Mouse (Mus musculus): ENCODE measurements at regions not wholly inside any gene's neighbourhood (a gene's known extent, or its start where the extent isn't known, plus 50 kb on each side); places are given as distances from the start of the nearest gene placed in this dataset.

DNA sequence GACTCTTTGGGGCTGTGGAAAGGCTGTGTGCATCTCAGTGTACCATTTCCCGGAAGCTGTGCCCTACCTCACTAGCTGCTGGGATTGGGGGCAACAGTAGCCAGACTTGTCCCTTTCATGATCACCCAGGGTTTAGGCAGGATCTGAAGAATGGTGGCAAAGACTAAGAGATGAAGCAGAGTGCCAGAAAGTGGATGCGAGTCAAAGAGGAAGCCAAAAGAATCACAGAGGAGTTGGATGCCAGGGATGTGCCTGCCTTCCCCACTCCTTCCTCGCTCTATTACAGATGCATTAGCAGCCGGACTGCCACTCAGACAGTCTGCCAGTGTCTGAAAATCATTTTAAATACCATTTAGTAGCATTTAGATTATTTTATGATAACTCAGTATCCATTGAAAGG, 271.5 kb upstream of the Slc24a2 start:
- DNase-seq (ENCODE audit: low spot score in 2 of 2) = no peak

DNA sequence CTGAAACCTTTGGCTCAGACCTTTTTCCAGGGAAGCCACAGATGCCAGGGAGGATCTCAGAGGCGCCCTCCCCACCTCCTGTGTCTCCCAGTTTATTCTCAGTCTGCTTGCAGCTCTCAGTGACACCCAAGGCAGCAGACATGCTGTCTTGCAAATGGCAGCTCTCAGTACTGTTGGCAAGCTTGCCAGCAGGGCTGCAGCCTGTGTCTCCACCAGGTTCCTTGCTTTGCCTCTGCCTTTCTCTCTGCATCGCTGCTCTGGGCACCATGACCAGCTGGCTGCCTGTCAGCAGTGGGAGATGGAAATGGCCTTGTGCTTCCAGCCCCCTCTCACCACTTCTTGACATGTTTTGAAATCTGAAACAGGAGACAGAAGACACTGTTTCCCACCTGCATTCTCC, 270.2 kb upstream of the Slc24a2 start:
- no peak for DNase-seq (ENCODE audit: low spot score in 2 of 2)

DNA sequence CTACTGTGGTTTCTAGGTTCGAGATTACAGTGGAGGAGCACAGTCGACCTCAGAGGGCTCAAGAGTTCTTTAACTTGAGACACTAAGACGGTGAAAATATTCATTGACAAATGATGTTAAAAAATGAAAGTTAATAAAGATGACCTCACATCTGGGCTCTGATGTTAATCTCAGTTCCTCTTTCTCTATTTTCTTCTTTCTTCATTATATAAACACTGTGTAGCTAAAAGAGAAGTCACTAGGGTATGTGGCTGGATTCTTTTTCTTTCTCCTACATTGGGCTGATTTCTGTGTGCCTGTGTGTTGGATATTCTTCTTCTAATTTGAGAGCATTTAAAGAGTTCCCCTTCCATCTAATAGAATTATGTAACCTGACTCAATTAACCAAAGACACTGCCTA, 257.5 kb upstream of the Slc24a2 start:
- DNase-seq (ENCODE audit: low spot score in 2 of 2) = no peak

DNA sequence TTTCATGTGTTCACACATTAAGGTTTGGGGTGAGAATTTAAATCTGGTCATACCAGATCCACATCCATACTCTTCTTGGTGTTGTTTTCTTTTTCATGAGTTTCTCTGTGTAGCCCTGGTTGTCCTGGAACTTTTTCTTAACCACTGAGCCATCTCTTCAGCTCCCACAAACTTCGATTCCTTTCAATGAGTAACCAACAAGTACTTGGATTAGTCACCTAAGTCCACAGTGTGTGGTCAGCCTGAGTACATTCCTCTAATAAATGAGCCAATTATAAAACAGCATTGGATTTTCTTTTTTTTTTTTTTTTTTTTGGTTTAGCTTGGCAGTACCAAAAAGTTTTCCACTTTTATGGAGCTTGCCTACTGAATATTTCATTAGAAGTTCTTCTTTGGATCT, 245.3 kb upstream of the Slc24a2 start:
- DNase-seq (ENCODE audit: low spot score in 2 of 2) = no peak

DNA sequence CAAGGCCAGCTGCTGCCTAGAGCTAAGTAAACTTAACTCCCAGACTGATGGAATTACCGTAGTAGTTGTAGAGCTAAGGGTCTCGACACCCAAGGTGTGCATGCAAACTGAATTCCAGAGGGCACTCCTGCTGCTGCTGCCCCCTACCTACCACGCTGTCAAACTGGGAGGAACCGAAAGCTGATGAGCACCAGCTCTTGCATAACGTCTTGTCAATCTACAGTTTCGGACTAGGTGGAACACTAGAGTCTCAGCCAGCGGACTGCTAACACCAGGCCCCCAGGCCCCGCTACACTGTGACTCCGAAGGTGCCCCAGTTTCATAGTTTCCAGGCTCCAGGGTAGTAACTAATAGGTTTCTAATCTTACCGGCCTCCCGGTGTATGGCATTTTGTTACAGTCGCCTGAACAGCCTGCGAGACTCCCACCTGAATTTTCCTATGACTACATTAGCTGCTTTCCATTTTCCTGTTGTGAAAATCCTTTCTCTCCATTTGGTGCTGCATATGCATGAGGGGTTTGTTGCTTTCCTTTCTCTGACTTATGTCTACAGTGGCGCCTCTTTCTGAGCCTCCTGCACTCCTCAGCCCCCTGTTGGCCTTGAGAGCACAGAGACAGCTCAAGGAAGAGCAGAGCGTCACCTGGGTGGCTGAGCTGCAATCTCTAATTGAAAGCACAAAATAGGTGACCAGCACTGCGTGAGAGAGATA, 243.2 kb upstream of the Slc24a2 start:
- no peak for DNase-seq (ENCODE audit: low spot score in 2 of 2)

DNA sequence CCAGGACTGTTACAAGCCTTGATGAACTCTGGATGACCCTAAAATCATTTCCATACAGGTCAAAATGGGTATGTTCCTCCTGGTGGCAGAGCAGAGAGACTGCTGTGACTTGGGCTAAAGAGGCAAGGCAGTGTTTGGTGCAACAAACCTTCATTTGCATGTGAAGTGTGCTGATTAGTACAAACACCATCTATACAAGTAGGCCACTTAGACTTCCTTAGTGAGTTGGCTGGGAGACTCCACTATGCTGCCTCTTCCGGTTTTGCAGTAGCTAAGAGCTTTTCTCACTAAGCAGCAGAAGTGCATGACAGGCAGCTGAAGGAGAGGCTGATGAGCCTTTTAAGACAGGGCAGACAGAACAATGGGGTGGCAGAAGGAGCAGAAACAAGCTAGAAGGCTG, 242.5 kb upstream of the Slc24a2 start:
- DNase-seq (ENCODE audit: low spot score in 2 of 2) = no peak

DNA sequence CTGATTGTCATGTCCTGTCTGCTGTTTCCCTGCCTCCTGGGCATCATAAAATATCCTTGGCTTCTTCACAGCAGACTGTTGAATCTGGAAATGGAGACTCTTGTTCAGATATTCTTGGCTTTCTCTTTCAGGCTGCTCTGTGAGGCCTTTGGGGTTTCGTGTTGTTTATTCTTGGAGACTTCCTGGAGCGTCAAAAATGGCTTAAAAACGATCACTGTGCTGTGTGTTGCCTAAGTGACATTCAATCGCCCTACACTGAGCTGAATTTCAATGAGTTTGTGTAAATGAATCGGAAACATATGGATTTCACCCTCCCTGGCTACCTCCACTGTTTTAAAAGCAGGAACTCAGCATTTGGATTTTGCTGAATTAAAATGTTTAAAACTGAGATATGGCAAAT, 241.1 kb upstream of the Slc24a2 start:
- DNase-seq (ENCODE audit: low spot score in 2 of 2) = no peak

DNA sequence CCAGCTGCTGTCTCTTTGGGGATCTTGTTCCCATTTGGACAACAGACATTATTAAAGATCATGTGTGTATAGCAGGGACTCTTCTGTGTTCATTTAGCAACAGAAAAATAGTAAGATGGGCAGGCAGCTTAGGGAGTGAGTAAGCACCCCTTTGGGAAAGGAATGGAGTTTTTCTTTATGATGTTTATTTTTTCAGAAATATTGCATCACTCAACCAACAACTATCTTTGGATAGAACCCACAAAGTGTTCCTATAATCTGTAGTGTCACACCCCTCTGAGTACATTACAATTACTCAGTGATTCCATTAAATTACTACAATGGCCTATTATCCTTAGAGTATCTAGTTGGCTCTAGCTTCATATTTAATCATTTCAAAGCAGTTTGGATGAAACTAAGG, 237.3 kb upstream of the Slc24a2 start:
- DNase-seq (ENCODE audit: low spot score in 2 of 2) = no peak

DNA sequence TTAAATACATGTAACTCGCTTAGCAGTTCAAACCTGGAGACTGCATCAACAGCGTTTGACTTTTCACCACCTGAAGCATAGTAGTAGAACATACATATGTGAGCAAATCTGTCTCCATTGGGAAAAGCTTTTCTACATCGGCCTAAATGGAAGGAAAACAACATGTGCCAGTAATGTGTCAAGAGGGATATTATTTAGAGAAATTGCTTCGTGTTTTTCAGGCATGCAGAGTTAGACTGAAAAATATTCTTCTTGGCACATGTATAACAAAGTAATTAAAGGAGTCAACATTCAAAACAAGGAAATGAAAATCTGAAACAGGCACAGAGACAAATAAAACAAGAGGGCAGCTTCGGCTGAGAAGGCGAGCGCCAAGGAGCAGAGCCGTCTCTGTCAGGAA, 236.7 kb upstream of the Slc24a2 start:
- no peak for DNase-seq (ENCODE audit: low spot score in 2 of 2)

DNA sequence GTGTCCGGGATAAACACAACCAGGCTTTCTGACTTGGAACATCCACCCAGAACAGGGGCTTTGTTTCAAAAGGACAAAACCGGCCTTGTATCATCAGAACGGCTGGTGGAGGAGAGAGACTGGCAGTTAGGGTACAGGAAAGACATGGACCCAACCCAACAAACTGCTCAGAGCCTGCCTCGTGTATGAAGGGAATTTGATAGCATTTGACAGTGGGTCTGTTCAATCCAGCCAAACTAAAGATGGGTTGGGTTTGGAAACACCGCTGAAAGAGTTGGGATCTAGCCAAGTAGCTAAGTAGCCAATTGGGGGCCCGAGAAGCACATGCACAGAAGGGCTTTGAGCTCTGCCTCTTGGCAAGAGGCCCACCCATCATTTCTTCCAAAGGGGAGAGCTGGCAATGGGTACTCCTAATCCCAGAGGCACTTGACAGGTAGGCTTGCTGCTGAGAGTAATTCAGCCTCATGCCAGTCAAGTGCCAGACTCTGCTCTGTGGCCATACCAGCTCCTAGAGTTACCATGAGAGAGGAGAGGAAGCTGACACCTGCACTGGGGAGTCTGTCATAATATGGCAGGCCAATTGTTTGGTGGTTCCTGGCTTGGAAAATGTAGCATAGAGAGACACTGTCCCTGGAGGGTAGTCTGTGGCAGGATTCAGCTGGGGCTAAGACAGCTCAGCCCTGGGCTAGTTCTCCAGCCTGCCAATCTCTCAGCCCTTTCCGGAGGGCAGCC, 231.1 kb upstream of the Slc24a2 start:
- DNase-seq (ENCODE audit: low spot score in 2 of 2) = no peak

DNA sequence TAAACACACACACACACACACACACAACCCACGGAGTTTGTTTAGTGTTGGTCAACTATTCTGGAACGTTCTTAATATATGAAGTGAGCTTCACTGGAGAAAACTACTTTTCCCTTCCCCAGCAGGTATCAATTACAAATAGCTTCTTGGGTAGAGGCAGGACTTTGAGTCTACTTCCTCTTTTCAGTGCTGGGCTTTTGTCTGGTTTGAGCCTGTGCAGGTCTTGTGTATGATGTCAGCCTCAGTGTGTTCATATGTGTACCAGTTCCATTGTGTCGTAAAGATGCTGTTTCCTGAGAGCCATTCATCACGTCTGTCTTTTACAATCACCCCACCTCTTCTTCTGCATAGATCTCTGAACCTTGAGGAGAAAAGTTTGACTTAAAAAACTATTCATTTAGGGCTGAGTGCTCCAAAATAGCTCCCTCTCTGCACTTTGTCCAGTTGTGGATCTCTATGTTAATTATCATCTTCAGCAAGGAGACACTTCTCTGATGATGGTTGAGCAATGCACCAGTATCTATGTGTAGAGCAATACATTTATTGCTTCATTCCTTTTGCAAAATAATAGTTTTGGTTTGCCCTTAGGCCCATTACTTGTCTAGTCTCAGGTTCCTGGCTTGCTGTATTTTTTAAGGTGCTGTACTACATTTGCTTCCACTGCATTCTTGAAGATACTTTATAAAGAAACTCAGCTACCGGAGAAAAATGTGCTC, 225.7 kb upstream of the Slc24a2 start:
- DNase-seq (ENCODE audit: low spot score in 2 of 2) = no peak

DNA sequence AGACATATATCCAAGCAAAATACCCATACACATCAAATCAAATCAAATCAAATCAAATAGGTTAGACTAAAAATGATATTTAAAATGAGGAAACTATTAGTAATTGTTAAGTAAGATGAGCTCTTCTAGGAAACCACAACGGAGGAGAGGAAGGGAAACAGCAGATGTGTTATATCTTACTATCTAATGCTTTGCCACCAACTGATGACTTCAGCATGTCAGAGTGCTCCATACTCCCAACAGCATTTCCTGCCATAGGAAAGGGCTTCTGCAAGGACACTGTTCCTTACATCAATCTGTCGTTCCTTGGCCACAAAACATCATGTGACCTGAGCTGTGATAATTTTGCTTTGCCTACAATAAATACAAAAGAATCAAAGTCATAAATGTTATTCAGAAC, 221.8 kb upstream of the Slc24a2 start:
- no peak for DNase-seq (ENCODE audit: low spot score in 2 of 2)

DNA sequence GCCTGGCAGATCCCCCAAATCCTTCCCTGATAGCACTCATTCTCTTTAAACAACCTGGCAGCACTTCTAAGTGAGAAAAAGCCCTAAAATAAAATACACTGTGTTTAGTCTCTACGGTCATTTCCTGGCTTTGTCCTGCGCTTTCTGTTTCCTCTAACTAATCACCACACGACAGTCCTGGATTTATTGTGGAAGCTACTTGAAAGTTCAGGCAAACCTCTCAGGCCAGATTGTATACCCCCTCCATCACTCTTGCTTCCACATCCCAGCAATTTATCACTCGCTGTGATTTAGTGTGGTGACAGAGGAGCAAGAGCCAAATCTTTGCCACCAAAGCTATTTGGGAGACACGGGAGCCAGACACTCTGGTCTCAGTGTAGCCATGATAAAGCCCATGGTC, 221.0 kb upstream of the Slc24a2 start:
- no peak for DNase-seq (ENCODE audit: low spot score in 2 of 2)

DNA sequence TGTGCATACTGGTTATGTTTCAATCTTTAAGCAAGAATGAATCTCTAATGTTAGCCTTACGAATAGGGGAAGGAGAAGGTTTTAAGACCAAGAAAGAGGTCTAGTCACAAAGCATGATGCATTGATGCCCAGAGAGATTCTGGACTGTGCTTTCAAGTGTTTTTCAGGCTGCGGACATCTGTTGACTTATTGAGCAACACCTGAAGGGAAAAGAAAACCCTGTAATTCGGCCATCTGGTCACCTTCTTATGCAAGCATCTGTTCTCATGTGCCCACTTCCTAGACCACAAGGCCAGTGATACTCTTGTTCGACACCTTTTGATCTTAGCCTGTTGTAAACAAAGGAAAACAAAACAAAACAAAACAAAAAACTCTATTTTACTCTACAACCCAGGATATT, 218.1 kb upstream of the Slc24a2 start:
- no peak for DNase-seq (ENCODE audit: low spot score in 2 of 2)

DNA sequence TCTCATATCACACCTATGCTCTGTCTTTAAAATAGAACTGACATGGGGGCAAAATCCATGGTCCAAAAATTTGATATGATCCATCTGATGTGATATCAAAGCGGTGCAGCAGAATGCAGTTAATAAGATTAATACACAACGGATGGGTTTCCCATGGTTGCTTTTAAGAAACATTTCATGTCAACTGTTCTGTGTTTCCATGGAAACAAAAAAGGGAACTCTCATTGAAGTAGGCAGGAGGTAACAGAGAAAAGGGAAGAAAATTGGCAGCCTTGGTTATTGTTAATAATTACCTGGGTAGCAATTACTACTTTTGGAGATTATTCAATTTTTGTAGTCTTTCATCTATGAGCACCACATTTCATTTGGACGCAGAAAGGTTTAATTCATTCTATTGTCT, 216.6 kb upstream of the Slc24a2 start:
- no peak for DNase-seq (ENCODE audit: low spot score in 2 of 2)

DNA sequence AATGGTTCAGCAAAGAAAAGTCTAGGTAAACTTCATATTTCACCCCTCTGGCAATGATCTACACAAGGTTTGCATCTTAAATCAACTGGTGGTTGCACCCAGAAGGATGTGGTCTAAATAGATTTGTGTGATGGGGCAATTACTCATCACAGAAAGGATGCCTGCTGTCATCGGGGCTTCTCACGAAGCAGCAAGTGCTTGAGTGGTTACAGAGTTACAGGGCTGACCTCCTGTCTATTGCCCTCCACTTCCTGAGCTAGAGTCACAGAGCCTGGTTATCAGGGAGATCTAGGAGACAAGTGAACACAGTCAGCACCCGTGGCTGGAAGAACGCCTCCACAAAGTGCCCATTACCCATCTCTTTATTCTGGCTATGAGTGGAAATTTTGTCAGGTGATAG, 203.9 kb upstream of the Slc24a2 start:
- no peak for DNase-seq (ENCODE audit: low spot score in 2 of 2)

DNA sequence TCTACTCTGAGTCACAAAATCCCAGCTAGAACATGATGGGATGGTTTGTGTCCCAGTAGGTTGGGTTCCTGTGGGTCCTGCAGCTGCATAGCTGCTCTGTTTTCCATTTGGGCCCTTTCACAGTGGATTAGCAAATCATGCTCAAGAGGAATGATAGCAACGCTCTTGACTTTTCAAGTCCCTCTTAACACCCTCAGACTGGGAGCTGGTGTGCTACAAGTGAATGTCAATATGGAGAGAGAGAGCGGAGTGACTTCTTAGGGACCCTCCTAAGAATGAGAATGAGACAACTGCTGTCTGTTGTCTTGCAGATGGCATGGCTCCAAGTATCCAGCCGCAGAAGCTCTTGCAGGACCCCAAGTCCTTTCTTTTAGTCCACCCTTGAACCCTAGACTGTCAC, 198.1 kb upstream of the Slc24a2 start:
- DNase-seq (ENCODE audit: low spot score in 2 of 2) = no peak

DNA sequence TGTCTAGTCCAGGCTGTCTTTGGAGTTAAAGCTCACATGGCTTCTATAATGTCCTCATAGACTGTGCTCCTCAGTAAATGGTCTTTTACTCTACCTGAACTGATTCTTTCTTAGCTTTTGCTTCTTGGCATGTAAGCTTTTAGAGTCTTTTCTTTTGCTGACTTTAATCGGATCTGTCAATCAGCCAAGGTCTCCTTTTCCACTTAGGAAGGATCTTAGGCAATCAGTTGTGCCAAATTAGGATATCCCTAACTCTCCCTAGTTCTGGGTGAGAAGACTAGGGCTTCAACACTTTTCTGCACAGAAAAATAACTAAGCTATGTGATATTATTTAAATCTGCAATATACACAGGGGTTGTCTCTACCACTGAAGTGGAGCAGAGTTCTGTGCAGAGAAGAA, 193.8 kb upstream of the Slc24a2 start:
- no peak for DNase-seq (ENCODE audit: low spot score in 2 of 2)

DNA sequence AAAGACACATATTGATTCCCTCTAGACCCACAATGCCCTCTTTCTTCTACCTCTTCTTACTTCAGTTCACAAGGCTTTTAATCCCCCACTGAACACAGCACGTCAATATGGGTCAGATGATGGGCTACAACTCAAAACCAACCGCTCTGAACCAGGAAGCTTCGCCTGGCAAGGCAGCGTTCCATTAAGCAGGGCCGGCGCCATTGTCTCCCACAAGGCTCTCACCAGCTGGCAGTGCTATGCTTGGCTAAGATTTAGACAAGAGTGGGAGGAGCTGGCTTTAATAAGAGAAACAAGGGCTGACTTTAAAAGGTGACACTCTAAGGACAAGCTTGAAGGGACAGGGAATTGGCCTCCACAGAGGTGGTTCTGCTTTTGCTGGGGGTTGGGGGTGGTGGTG, 192.3 kb upstream of the Slc24a2 start:
- DNase-seq (ENCODE audit: low spot score in 2 of 2) = no peak

DNA sequence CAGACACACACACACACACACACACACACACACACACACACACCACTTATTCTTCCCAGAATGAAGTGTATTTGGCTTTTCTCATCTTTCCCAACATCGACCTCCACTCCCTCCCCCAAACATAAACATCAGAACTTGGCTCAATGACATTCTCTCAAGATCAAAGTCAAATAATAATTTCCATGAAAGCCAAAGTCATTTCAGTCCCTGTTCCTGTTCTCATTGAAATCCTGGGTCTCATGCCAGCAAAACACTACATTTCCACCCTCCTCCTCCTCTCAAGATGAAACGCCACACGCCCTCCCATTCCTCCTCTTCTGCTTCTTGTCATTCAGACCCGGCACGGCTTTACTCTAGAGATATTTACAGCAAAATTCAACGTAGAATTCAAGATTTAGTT, 173.1 kb upstream of the Slc24a2 start:
- DNase-seq (ENCODE audit: low spot score in 2 of 2) = no peak

DNA sequence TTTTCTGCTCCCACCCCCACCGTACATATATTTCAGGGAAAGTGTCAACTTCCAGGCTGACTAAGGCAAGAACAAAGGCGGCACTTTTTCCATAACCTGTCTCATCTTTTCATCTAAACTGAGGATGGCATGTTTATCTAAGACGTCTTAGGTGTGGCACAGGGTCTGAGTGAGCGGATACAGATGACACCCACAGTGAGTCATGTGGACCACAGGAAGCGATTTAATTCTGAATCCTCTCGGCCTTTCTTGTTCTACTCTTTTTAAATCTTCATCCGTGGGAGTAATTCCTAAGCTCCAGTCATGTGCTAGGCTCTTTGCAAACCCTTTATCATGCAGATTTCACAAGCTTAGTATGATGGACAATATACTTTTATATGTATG, 171.9 kb upstream of the Slc24a2 start:
- no peak for DNase-seq (ENCODE audit: low spot score in 2 of 2)

DNA sequence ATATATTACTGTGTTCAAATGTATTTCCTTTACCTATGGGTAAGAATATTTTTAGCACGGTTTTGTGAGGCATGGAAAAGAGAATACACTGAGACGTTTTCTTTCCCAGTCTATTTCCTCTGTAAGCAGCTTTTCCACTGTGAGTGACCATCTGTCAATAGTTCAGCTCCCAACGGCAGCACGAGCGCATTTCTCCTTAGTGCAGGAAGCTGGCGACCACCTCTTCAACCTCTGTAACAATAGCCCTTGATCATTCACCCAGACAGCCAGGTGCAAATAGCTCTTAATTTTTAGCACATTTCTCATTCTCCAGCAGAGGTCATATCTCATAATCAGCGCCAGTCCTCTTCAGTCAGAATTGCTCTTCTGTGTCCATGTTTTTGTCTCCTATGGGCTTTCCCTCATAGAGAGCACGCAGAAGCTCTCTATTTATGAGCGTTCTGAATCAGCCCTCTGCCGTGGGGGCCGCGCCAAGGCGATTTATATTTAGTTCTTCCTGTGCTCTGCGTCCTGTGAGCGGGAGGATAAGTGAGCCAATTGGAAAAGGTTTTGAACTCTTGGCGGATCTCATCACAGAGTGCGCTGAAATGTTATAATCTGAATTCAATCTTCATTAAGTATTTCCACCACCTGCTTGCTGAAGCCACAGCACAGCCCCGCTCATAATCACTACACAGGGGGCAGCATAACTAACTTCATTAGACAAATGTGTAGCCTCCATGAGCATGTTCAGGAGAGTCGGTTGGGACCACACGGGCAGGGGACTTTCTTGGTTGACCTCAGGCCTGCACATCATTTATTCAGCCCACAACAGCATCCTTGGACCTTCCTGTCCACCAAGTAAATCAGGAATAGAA, 171.3 kb upstream of the Slc24a2 start:
- DNase-seq (ENCODE audit: low spot score in 2 of 2) = no peak

All from thymus, postnatal 10 days (tissue).